Mouse (Mus musculus): ENCODE measurements around the gene Xaf1. TPM values are rescaled to one million over a fixed set of nuclear protein-coding genes. Genes with fewer than 3 reads are reported as not detected.

Xaf1 gene
- total RNA-seq (2021) = 1 to 10 TPM; 2.4 to 3.3 TPM

GRCm38 (mm10) chr11:72301334-72301733 is at the start of gene Xaf1:
Gene Xaf1, plus strand, starts transcription at chr11:72301629.
- DNase-seq (ENCODE audit: extremely low spot score in 1 of 2, low spot score in 1 of 2) = no peak

GRCm38 (mm10) chr11:72255629-72256028 is 45.8 kb upstream of the Xaf1 start:
- DNase-seq (ENCODE audit: extremely low spot score in 1 of 2, low spot score in 1 of 2) = no peak

GRCm38 (mm10) chr11:72256441-72256840 is 45.0 kb upstream of the Xaf1 start:
- no peak for DNase-seq (ENCODE audit: extremely low spot score in 1 of 2, low spot score in 1 of 2)

- peak in 1 of 2 experiments; percentile 20 for DNase-seq (ENCODE audit: extremely low spot score in 1 of 2, low spot score in 1 of 2)
Observed at GRCm38 (mm10) chr11:72265483-72265882, 35.9 kb upstream of the Xaf1 start.

GRCm38 (mm10) chr11:72266207-72266959 is 35.0 kb upstream of the Xaf1 start:
- peak; percentile 39 to 42 for DNase-seq (ENCODE audit: extremely low spot score in 1 of 2, low spot score in 1 of 2)

GRCm38 (mm10) chr11:72266960-72267560 is 34.4 kb upstream of the Xaf1 start, which contains the start of gene Slc13a5:
Gene Slc13a5, minus strand, starts transcription at chr11:72267222.
- peak in 1 of 2 experiments; percentile 10 for DNase-seq (ENCODE audit: extremely low spot score in 1 of 2, low spot score in 1 of 2)

GRCm38 (mm10) chr11:72271761-72272160 is 29.7 kb upstream of the Xaf1 start:
- DNase-seq (ENCODE audit: extremely low spot score in 1 of 2, low spot score in 1 of 2) = no peak

- DNase-seq (ENCODE audit: extremely low spot score in 1 of 2, low spot score in 1 of 2) = no peak
Observed at GRCm38 (mm10) chr11:72273341-72273740, 28.1 kb upstream of the Xaf1 start.

- no peak for DNase-seq (ENCODE audit: extremely low spot score in 1 of 2, low spot score in 1 of 2)
Observed at GRCm38 (mm10) chr11:72281143-72281851, 20.1 kb upstream of the Xaf1 start.

- no peak for DNase-seq (ENCODE audit: extremely low spot score in 1 of 2, low spot score in 1 of 2)
Observed at GRCm38 (mm10) chr11:72281852-72282400, 19.5 kb upstream of the Xaf1 start.

GRCm38 (mm10) chr11:72283486-72284224 is 17.8 kb upstream of the Xaf1 start:
- no peak for DNase-seq (ENCODE audit: extremely low spot score in 1 of 2, low spot score in 1 of 2)

GRCm38 (mm10) chr11:72284532-72285182 is 16.8 kb upstream of the Xaf1 start:
- no peak for DNase-seq (ENCODE audit: extremely low spot score in 1 of 2, low spot score in 1 of 2)

- no peak for DNase-seq (ENCODE audit: extremely low spot score in 1 of 2, low spot score in 1 of 2)
Observed at GRCm38 (mm10) chr11:72285971-72286480, 15.4 kb upstream of the Xaf1 start.

GRCm38 (mm10) chr11:72286651-72287050 is 14.8 kb upstream of the Xaf1 start:
- DNase-seq (ENCODE audit: extremely low spot score in 1 of 2, low spot score in 1 of 2) = no peak

- DNase-seq (ENCODE audit: extremely low spot score in 1 of 2, low spot score in 1 of 2) = no peak
Observed at GRCm38 (mm10) chr11:72287126-72287525, 14.3 kb upstream of the Xaf1 start.

- DNase-seq (ENCODE audit: extremely low spot score in 1 of 2, low spot score in 1 of 2) = no peak
Observed at GRCm38 (mm10) chr11:72287543-72287942, 13.9 kb upstream of the Xaf1 start.

- no peak for DNase-seq (ENCODE audit: extremely low spot score in 1 of 2, low spot score in 1 of 2)
Observed at GRCm38 (mm10) chr11:72293116-72293515, 8.3 kb upstream of the Xaf1 start.

- peak; percentile 25 to 63 for DNase-seq (ENCODE audit: extremely low spot score in 1 of 2, low spot score in 1 of 2)
Observed at GRCm38 (mm10) chr11:72302230-72302629, 801 bp downstream of the Xaf1 start.

GRCm38 (mm10) chr11:72307461-72307860 is 6.0 kb downstream of the Xaf1 start:
- no peak for DNase-seq (ENCODE audit: extremely low spot score in 1 of 2, low spot score in 1 of 2)

GRCm38 (mm10) chr11:72308982-72309381 is 7.6 kb downstream of the Xaf1 start:
- no peak for DNase-seq (ENCODE audit: extremely low spot score in 1 of 2, low spot score in 1 of 2)

Data from layer of hippocampus, postnatal 25 days (tissue).